Mouse (Mus musculus) WW6 (cell line): Measurements from ENCODE around the gene Gstz1.
A peak's percentile ranks its signal among the peaks of the same experiment; 100 is the strongest.
"Not testable (repeated sequence)": the region's sequence is repeated elsewhere in the genome, so short reads cannot be mapped to it uniquely, and the experiment has no call there.

Source experiments
- DNase-seq: peaks from one replicate; pipeline ENCODE4 v3.0.0-alpha.2; 2013; ENCODE audit warnings: low read depth, low spot score

Gstz1 gene

DNA sequence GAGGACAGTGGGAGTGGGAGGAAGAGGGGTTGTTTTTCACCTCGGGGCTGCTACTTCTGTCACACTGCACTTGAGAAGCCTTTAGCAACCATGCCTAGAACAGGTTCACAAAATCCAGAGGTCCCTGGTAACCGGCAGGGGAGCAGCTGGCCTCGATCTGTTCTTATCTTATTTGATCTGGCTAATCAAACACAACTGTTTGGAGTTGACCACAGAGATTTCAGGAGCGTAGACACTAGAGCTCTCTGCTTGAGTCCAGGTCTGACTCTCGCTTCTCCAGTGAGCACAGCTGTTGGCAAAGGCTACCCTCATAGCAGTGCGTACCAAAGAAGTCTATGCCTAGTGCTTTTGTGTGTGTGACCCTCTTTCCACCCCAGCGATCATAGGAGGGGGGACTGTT, 11.1 kb downstream of the Gstz1 start:
- no peak for DNase-seq

DNA sequence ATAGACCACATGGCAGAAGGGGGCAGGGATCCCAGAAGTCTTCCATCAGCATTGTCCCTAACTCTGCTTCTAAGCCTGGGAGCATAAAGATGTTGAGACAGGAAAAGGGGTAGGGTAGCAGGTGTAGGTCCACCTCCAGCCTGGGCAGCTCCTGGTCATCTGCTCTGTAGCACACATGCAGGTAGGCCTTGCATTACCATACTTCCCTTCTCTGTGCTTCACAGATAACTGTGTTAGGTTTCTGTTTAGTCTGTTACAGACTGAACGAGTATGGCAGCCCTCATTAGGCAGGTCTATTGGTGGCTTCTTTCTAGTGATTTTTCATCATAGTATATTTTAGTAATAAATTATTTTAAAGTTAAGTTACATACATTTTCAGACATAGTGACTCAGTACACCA, 13.3 kb downstream of the Gstz1 start:
- no peak for DNase-seq

DNA sequence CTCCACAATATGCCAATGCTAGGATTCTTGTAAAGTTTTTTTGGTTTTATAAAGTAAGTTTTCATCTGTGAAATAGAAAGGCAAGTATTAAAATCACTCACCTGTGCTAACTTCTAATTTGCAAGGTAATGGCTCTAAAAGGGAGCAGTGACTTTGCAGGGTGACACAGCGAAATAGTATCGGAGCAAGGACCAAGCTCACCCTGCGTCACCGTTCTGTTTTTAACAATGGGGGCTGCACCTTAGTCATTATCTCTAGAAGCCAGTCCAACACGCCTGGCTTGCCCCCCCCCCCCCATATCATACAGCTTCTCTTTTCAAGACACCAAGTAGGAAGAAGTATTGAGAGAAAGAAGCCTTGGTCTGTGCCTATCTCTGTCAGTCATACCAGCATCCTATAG, 13.8 kb downstream of the Gstz1 start:
- no peak for DNase-seq

DNA sequence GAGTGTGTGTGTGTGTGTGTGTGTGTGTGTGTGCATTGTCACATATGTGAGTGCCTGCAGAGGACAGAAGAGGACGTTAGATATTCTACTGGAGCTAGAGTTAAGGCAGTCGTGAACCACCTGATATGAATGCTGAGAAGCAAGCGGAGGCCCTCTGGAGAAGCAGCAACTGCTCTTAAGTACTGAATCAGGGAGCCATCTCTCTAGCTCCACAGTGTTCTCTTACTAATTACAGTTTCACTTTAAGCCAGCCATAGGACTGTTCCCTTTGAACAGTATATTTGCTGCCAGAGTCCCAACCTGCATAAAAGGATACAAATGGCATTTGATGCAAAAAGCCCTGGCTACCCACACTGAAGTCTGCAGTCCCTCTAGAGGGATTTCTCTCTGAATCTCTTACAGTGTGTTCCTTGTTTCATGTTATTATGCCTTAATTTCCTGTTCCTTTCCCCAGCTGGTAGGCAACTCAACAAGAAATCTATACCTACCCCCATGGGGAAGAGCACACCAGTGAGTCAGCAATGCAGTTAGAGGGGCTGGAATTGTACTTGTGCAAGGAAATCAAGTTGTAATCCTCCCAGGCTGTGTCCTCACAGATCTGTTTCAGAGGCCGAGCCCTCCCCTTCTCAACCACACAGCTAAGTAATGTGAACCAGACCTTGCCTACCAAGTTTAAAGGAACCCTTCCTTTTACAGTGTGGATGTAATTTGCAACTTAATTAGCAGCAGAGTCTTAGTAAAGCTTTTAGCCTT, 28.4 kb downstream of the Gstz1 start:
- no peak for DNase-seq

DNA sequence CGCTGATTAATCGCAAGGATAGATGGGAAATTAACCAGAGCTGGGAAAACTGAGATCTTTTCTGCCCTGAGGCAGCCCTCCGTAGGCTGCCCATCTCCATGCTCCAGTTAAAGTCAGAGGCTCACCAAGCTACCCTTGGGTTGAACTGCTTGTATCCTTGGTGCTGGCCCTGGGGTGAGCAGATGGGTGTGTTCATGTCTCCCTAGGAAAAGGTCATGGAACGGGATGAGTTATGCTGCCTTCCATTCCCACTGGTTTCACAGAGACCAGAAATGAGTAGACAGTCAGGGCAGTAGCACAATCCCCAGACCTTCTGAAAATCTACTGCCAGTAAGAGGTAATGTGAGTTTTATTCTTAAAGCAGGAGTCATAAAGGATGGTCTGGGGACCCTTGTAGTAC, 30.7 kb downstream of the Gstz1 start:
- no peak for DNase-seq

DNA sequence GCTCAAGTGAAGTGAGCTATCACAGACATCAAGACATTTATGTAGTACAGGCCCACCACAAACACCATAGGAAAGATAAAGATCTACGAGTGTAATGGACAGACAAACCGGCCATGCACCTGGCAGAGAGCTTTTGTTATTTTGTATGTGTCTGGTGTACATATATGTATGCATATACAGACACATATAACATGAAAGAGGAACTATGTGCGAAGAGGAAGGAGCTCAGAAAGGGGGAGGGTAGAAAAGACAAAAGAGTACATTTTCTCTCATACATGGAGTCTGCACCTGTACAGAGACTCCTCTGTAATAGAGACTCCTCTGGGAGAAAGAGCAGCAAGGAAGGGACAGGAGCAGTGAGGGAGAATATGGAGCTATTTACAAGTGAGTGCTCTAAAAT, 46.0 kb downstream of the Gstz1 start:
- no peak for DNase-seq

DNA sequence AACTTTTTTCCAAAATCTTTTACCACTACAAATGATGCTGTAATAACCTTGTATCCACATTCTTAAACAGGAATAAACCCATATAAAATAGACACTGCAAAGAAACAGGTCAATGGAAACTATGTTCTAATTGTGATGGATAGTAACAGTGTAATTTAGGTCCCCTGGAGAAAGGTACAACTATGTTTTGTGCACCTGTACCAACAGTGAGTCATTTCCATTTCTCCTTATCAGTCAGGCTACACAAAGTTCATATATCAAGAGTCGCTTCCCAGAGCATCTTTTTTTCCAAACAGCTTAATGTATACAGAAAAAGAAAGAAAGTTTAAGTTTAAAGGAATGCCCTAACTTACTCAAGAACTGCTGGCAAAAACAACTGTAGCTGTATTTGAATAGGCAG, 48.1 kb downstream of the Gstz1 start:
- DNase-seq, result no peak

DNA sequence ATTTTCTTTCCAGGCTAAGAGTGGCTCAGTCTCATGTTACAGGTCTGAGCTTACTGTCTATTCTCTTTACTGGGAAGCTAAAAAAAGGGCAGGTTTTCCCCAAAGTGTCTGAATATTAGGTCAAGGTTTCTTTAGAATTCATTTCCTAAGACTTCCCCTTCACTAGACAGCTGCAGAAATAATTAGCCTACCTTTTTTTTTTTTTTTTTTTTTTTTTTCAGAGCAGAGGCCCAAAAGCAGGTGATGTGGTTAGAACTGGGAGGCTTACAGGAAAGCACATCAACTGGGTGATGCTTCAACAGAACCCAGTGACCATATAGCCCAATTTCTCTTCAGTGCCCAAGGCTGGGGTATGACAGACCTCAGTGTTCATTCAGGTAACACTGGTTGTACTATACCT, 49.3 kb downstream of the Gstz1 start:
- no peak for DNase-seq

DNA sequence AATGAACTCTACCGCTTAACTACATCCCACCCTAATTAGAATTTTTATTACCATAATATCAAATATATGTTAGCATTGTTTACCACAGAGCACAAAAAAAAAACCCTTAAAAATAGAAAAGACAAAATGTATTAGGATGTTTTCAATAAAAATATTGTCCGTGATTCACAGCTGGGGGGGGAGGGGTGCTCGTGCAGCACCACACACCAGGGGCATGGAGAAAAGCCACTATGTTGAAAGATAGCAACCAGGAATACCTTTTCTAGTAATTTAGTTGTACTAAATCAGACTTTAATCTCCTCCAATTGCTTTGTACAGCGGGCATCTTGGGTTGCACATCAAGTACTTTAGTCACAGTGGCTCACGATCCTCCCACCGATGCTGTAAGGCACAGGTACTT, 51.8 kb downstream of the Gstz1 start:
- no peak for DNase-seq

DNA sequence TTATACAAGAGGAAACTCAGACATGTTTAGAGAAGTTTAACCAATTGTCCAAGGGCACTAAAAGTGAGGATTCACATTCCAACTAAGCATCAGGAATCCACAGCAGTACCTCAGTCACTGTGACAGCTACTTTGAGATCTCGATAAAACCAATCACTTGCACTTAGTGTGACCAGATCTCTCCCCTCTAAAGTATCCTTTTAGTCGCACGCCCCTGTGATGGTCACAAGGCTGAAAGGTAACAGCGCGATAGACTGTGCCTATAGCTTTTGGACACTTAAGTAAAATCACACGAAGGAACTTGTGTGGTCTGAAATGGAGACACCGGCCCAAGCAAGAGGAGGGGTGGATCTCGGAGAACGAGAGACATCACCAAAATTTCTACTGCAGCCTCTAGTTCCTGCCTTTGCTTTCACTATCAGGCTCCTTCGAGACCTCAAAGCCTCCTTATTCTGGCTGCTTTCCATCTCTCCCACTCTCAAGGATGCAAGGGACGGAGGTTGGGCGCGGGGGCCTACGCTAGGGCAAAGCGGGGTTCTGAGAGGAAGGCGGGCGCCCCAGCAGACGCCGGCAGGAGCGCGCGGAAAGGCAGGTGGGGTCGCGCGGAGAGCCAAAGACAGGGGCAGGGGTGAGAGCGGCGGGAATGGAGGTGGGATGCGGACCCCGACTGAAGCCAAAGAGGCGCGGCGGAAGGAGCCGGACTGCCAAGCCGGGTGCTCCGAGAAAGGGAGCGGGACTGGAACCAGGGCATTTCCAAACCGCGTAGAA, 52.4 kb downstream of the Gstz1 start, which contains the start of gene Samd15:
Samd15 (plus strand) TSS at position 518 of the 767 bp plus-strand sequence.
- no peak for DNase-seq

DNA sequence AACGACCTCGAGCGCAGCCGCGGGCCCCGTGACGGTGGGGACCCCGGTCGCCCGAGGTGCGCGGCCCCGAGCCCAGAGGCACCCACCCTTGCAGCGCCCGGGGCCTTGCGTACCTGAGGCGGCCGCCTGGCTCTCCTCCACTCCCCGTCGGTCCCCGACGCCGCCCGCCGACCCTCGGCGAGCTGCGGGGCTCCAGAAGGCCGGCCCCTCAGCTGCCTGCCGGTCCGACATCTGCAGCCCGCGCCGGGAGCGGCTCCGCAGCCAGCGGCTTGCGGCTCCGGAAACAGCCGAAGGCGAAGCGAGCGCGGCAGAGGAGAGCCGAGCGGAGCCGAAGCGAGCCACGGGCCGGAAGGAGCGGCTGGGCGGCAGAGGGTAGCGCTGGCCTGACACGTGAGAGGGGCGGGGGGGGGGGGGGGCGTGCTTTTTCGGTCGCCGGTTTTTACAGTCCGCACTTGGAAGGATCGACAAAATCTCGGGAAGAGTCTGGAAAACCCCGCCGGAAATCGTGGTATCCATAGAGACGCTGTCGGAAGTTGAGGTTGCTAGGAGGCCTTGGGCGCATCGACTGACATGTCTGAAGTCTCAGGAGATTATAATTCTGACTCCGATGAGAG, 53.1 kb downstream of the Gstz1 start, which contains the start of gene Tmed8:
Tmed8 (minus strand) TSS at position 482 of the 614 bp plus-strand sequence.
- DNase-seq, result peak; percentile 49

DNA sequence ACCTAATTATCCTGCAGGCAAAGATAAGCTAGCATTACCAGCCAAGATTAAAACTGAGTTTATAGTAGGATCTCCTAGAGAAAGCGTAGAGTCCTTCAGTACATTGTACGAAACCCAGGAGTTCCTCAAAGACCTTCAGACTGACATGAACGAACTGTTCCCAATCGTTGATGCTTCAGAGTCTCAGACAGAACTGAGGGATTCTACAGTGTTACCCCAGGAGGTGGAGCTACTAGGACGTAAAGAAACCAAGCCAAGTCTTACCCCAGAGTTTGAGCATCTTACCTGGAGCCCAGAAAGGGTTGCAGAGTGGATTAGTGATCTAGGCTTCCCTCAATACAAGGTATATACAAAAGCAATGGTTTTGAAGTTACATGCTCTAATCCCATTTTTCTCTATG, 54.7 kb downstream of the Gstz1 start:
- no peak for DNase-seq

DNA sequence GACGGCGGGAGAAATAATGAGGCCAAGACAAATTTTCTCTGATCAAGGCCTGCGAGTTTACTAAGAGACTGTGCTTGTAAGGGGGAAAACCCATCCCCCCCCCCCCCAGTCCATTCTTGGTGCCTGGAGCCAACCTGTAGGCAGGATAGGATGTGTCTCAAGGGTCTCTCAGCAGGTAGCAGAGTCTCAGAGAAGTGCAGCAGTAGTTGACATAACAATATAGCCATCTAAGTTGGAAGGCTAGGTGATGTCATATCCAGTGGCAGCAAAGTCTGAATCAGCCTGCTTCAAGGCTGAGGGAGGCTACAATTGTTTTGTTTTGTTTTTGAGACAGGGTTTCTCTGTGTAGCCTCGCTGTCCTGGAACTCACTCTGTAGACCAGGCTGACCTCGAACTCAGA, 58.8 kb downstream of the Gstz1 start:
- not testable (repeated sequence) for DNase-seq

DNA sequence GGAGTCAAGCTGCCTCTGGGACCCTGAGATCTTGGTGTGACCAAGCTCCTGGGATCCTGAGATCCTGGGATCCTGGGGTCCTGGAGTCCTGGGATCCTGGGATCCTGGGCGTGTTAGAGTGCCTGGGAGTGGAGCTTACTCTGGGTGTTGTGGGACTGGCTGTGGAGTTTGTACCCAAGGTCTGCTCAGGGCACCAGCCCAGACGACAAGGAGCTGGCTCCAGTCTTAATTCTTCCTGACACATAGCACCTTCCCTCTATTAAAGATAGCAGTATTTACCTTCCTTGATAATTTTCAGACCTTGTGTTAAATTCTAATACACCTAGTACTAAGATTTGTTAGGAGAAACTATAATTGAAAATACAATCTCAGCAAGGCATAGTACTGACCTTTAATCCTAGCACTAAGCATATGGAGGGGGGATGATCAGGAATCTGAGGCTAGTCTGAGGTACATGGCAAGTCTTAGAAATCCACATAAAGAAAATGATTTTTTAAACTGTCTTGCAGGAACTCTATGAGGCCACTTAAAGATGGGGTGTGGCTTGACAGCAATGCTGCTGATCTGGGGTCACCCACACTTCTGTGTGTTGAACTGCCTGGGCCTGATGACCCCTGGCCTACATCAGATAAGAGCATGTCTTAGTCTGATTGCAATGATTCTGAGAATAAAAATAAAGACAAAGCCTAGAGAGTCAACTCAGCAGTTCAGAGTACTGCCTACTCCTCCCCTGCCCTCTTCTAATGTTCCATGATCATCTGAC, 66.1 kb downstream of the Gstz1 start:
- no peak for DNase-seq
